Mouse (Mus musculus): ENCODE results near the gene Olfr1443. TPM values are rescaled to one million over a fixed set of nuclear protein-coding genes. Genes with fewer than 3 reads are reported as not detected.
"Not testable (repeated sequence)": the region's sequence is repeated elsewhere in the genome, so short reads cannot be mapped to it uniquely, and the experiment has no call there.

Gene Olfr1443
- not detected in 2 replicates for polyA plus RNA-seq (2016; fragmentation: Nextera tagmentation; extraction: Ambion mirVana)

DNA sequence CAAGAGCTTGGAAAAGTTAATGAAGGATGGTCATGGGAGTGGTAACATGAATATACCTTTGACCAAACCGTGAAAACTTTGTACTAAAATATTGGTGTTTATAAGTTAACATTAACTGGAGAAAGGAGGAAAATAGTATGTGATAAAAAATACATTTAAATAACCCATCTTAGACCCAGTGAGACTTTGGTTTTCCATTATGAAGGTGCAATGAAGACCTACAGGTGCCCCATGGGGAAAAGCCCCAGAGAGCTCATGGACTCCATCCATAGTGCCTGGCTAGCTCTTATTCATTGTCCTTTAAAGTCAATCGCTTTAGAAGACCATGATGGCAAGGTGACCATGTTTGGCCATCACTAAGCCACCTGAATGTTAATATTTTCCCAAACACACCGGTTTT is at the start of gene Olfr1443:
Olfr1443 (plus strand) TSS at position 301 of the 400 bp plus-strand sequence.
- no peak for ATAC-seq (ENCODE audit: low FRiP score, low read depth)
- no peaks in the 10 kb centered on the region for H3K36me3 ChIP-seq
- 74% methylated on average over 3 of the region's 3 CpGs for WGBS

DNA sequence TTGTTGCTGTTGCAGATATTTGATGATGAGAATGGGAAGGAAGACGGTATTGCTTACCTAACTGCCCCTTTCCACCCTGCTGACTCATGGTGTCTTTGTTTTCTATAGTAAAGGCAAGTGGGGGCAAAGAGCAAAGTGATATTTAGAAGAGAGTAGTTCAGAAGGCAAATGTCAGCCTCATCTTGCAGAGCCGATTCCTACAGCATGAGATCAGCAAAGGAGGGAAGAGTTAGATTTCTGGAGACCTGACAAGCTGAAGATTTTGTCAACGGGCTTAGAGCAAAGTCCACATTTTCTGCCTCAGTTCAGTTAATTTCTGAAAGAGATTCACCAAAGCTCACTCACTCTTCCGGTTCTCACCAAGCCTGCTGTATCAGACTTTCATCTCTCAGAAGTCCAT is 44.7 kb upstream of the Olfr1443 start, which contains the start of gene Glyat:
Glyat (plus strand) TSS at position 133 of the 400 bp plus-strand sequence.
- Histone ChIP-seq H3K9ac (no peak within 1 kb of the TSS), H3K4me3 (no peak within 1 kb of the TSS), H3K4me2 (replicated peaks) (no peak within 1 kb of the TSS), H3K4me1 (no peaks in the 10 kb centered on the region), H3K27ac (no peak within 1 kb of the TSS), H3K27me3 (replicated peaks) (no peaks in the 10 kb centered on the region), H3K9me3 (no peaks in the 10 kb centered on the region), H3K36me3 (no peaks in the 10 kb centered on the region)
- no peak for ATAC-seq (ENCODE audit: low FRiP score, low read depth)
- 87% methylated on average over 4 of the region's 4 CpGs for WGBS

More for the DNA sequence above, at the start of gene Olfr1443:
- Histone ChIP-seq H3K27me3 (replicated peaks) (no peaks in the 10 kb centered on the region), H3K27ac (no peak within 1 kb of the TSS), H3K9ac (no peak within 1 kb of the TSS), H3K9me3 (no peaks in the 10 kb centered on the region), H3K4me3 (no peak within 1 kb of the TSS), H3K4me2 (replicated peaks) (no peak within 1 kb of the TSS), H3K4me1 (no peaks in the 10 kb centered on the region)

DNA sequence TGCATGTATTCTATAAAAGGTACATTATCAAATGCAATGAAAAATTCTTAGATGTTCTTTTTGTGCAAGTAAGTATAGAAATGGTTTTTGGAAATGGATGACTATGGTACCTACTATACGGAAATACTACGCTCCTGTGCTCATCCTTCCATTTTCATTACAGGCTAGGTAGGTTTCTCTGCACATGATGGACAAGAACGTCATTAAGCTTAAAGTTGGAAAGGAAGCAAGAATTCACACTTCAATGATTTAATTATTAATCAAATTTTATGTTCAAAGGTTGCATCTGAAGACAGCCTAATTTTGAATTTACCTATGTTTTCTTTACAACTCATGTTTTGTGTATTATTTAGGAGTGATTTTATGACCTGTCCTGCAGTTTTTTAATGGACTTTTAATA is 43.7 kb upstream of the Olfr1443 start:
- Histone ChIP-seq H3K9me3 (no peaks in the 10 kb centered on the region), H3K36me3 (no peaks in the 10 kb centered on the region), H3K4me1 (no peaks in the 10 kb centered on the region), H3K4me2 (replicated peaks) (no peak overlapping the region), H3K27ac (no peak overlapping the region), H3K27me3 (replicated peaks) (no peaks in the 10 kb centered on the region), H3K9ac (no peak overlapping the region), H3K4me3 (no peak overlapping the region)
- ATAC-seq (ENCODE audit: low FRiP score, low read depth): no peak
- WGBS: 88% methylated on average over 3 of the region's 3 CpGs

DNA sequence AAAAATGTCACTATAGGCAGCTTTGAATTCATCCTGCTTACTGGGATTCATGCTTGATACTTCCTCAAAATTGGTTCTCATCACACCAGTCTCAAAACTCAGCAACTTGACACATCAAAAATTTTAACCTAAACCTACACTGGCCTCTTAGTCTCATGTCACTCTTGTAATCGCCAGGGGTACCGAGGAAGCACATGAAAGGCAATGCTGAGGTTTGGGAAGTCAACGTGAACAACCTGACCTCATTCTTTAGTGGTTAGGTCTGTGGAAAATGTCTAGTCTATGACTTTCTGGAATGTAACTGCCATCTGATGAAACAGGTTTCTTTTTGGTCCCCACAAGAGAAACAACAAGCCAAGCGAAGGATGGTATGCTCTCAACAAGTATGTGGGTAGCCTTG is 42.9 kb upstream of the Olfr1443 start:
- Histone ChIP-seq H3K36me3 (no peaks in the 10 kb centered on the region), H3K4me2 (replicated peaks) (no peak overlapping the region), H3K4me1 (no peaks in the 10 kb centered on the region), H3K9ac (no peak overlapping the region), H3K27me3 (replicated peaks) (no peaks in the 10 kb centered on the region), H3K4me3 (no peak overlapping the region), H3K9me3 (no peaks in the 10 kb centered on the region), H3K27ac (no peak overlapping the region)
- ATAC-seq (ENCODE audit: low FRiP score, low read depth): no peak
- WGBS: 90% methylated on average over 4 of the region's 4 CpGs

DNA sequence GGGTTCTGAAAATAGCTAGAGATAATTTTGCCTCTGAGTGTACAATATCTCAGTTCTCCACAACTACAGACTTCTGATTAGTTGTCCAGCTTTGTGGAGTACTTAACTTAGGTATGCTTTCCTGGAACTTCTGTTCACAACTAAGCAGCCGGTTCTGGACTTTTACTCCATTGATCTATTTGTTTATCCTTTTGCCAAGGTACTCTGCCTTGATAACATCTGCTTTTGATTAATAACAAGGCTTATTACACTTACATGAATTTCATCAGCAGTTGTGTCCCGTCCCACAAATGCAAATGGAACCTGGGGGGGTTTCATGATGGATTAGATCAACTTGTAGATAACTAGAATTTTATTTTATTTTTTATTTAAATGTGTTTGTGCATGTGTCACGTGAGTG is 41.0 kb upstream of the Olfr1443 start:
- Histone ChIP-seq H3K27me3 (replicated peaks) (no peaks in the 10 kb centered on the region), H3K9ac (no peak overlapping the region), H3K36me3 (no peaks in the 10 kb centered on the region), H3K4me3 (no peak overlapping the region), H3K9me3 (no peaks in the 10 kb centered on the region), H3K27ac (no peak overlapping the region), H3K4me1 (no peaks in the 10 kb centered on the region), H3K4me2 (replicated peaks) (no peak overlapping the region)
- 80% methylated on average over 3 of the region's 3 CpGs for WGBS
- ATAC-seq (ENCODE audit: low FRiP score, low read depth): no peak

DNA sequence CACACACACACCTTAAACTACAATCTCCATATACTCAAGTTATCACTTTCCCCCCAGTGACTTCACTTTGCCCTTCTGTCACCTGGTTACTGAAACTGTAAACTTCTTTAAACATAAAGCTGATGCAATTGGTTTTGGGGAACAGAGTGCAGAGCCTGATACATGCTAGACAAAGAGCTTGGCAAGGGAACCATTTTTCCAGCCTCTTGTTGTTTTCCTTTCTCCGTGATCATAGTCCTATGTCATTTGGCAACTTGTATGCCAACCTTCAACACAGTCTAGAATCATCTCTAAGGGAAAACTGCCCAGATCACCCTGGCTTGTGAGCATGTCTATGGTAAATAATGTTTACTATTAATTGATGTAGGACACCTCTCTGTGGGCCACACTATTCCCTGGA is 39.9 kb upstream of the Olfr1443 start:
- Histone ChIP-seq H3K4me1 (no peaks in the 10 kb centered on the region), H3K27ac (no peak overlapping the region), H3K9ac (no peak overlapping the region), H3K4me3 (no peak overlapping the region), H3K4me2 (replicated peaks) (no peak overlapping the region), H3K27me3 (replicated peaks) (no peaks in the 10 kb centered on the region), H3K36me3 (no peaks in the 10 kb centered on the region), H3K9me3 (no peaks in the 10 kb centered on the region)
- ATAC-seq (ENCODE audit: low FRiP score, low read depth): no peak
- 79% methylated on average over 1 of the region's 1 CpGs for WGBS

- H3K9ac ChIP-seq: no peak overlapping the region
- no peaks in the 10 kb centered on the region for H3K4me1 ChIP-seq
- no peak overlapping the region for H3K27ac ChIP-seq
- ATAC-seq (ENCODE audit: low FRiP score, low read depth): no peak
- H3K27me3 ChIP-seq (replicated peaks): no peaks in the 10 kb centered on the region
- no peaks in the 10 kb centered on the region for H3K9me3 ChIP-seq
- H3K36me3 ChIP-seq: no peaks in the 10 kb centered on the region
- no peak overlapping the region for H3K4me3 ChIP-seq
- no peak overlapping the region for H3K4me2 ChIP-seq (replicated peaks)
These were observed 28.4 kb upstream of the Olfr1443 start for GRCm38 (mm10) chr19:12649511-12649910.

DNA sequence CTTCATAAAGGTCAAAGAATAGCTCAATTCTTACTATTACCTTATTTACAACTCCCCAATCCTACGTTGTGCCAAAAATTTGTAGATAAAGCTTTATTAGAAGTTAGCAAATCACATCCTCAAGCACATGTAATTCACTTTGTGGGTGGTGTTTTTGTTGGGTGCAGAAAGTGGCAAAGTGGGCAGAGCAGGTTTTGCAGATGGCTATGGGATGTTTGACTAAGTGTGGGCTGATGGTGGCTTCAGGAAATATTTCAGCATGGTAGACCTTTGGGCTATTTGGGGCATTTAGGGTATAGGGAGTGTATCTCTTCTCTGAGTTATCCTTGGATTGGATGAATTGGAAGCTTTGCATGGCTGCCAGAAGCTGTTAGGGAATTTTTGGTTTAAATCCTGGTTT is 11.8 kb upstream of the Olfr1443 start:
- H3K27me3 ChIP-seq (replicated peaks): no peaks in the 10 kb centered on the region
- ATAC-seq (ENCODE audit: low FRiP score, low read depth): no peak
- no peak overlapping the region for H3K9ac ChIP-seq
- no peak overlapping the region for H3K4me2 ChIP-seq (replicated peaks)
- H3K27ac ChIP-seq: no peak overlapping the region
- 0 out of 2 replicates have a peak, but pooled peaks cover 14% of the 10 kb centered on the region for H3K9me3 ChIP-seq
- no peaks in the 10 kb centered on the region for H3K36me3 ChIP-seq
- no peaks in the 10 kb centered on the region for H3K4me1 ChIP-seq
- 81% methylated on average over 1 of the region's 1 CpGs for WGBS
- H3K4me3 ChIP-seq: no peak overlapping the region

DNA sequence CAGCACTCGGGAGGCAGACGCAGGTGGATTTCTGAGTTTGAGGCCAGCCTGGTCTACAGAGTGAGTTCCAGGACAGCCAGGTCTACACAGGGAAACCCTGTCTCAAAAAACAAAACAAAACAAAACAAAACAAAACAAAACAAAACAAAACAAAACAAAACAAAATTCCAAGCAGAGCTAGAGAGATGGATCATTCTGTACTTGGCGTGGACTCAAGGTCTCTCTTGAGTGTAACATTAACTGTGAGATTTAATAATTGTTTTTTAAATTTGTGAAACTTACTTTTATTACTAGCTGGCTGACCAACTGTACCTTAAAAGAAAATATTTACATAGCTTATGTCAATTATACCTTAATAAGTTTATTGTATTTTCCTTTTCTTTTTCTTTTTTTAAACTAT is 9.3 kb upstream of the Olfr1443 start:
- WGBS: 96% methylated on average over 3 of the region's 3 CpGs
- not testable (repeated sequence) for H3K4me3 ChIP-seq; ATAC-seq (ENCODE audit: low FRiP score, low read depth); H3K9me3 ChIP-seq; H3K9ac ChIP-seq; H3K27me3 ChIP-seq (replicated peaks); H3K36me3 ChIP-seq; H3K4me1 ChIP-seq; H3K27ac ChIP-seq; H3K4me2 ChIP-seq (replicated peaks)

- Histone ChIP-seq H3K27me3 (replicated peaks) (no peaks in the 10 kb centered on the region), H3K9ac (no peak within 1 kb of the TSS), H3K4me2 (replicated peaks) (no peak within 1 kb of the TSS), H3K27ac (no peak within 1 kb of the TSS), H3K36me3 (no peaks in the 10 kb centered on the region), H3K9me3 (no peaks in the 10 kb centered on the region), H3K4me3 (no peak within 1 kb of the TSS), H3K4me1 (no peaks in the 10 kb centered on the region)
- no peak for ATAC-seq (ENCODE audit: low FRiP score, low read depth)
These were observed 7.8 kb upstream of the Olfr1443 start, which contains the start of gene Olfr1442 for GRCm38 (mm10) chr19:12670139-12670538. Gene Olfr1442, plus strand, starts transcription at chr19:12670439.

GRCm38 (mm10) chr19:12671051-12671450 is 6.9 kb upstream of the Olfr1443 start:
- H3K4me1 ChIP-seq: no peaks in the 10 kb centered on the region
- no peaks in the 10 kb centered on the region for H3K36me3 ChIP-seq
- ATAC-seq (ENCODE audit: low FRiP score, low read depth): no peak
- H3K4me2 ChIP-seq (replicated peaks): no peak overlapping the region
- H3K9ac ChIP-seq: no peak overlapping the region
- H3K9me3 ChIP-seq: no peaks in the 10 kb centered on the region
- no peaks in the 10 kb centered on the region for H3K27me3 ChIP-seq (replicated peaks)
- no peak overlapping the region for H3K27ac ChIP-seq
- no peak overlapping the region for H3K4me3 ChIP-seq
- WGBS: 91% methylated on average over 4 of the region's 4 CpGs

DNA sequence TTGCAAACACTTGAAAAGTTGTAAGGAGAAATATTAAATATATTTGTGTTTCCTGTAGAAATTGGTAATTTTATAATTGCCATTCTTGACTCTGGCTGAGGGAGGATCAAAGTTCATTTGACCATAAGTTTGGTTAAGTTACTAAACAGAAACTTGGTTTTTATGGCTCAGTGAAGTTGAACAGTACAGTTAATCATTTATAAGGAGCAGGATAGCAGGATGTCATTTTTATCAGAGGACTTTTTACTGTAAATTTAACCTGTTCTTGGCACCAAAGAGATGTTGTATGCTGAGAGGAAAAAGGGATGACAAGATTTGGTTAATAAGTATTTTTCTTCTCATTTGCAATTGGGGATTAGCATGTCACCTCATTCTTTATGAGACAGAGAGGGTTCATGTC is 6.7 kb downstream of the Olfr1443 start:
- H3K4me1 ChIP-seq: no peaks in the 10 kb centered on the region
- no peak overlapping the region for H3K4me2 ChIP-seq (replicated peaks)
- H3K36me3 ChIP-seq: no peaks in the 10 kb centered on the region
- no peak overlapping the region for H3K4me3 ChIP-seq
- H3K27ac ChIP-seq: no peak overlapping the region
- no peaks in the 10 kb centered on the region for H3K9me3 ChIP-seq
- H3K27me3 ChIP-seq (replicated peaks): no peaks in the 10 kb centered on the region
- ATAC-seq (ENCODE audit: low FRiP score, low read depth): no peak
- H3K9ac ChIP-seq: no peak overlapping the region

GRCm38 (mm10) chr19:12685231-12685630 is 7.3 kb downstream of the Olfr1443 start:
- H3K4me2 ChIP-seq (replicated peaks): no peak overlapping the region
- H3K27ac ChIP-seq: no peak overlapping the region
- H3K27me3 ChIP-seq (replicated peaks): no peaks in the 10 kb centered on the region
- H3K4me1 ChIP-seq: no peaks in the 10 kb centered on the region
- no peak for ATAC-seq (ENCODE audit: low FRiP score, low read depth)
- no peaks in the 10 kb centered on the region for H3K36me3 ChIP-seq
- no peak overlapping the region for H3K9ac ChIP-seq
- H3K4me3 ChIP-seq: no peak overlapping the region
- no peaks in the 10 kb centered on the region for H3K9me3 ChIP-seq
